Mouse (Mus musculus) lung, embryonic 15.5 days (tissue): Measurements from ENCODE around the gene Calu. TPM values are rescaled to one million over a fixed set of nuclear protein-coding genes. Genes with fewer than 3 reads are reported as not detected.

ENCODE experiments used
- microRNA-seq: library from miRNA; unstranded; fragments of <30 nt; microRNA quantifications from one replicate; pipeline ENCODE4, GENCODE M21; 2016
- polyA plus RNA-seq: library from polyadenylated mRNA; unstranded; fragments of >200 nt; fragmentation: Nextera tagmentation; extraction: Ambion mirVana; gene quantifications from 2 replicates; pipeline ENCODE4 v1.2.1, GENCODE M21; 2015

Calu gene
- polyA plus RNA-seq, 1 experiment from 2014 or later = 444 TPM

Small RNA genes lying within 50 kb of the gene (microRNA-seq; reads per million reads assigned to microRNA genes)
- gene Gm26220 (not detected), gene Gm44354 (not detected)

Other genes starting within 250 kb of the Calu start
- gene Rbm28, start 183.1 kb upstream of the Calu start, polyA plus RNA-seq = 32.8 and 35.0 TPM in 2 replicates
- gene Prrt4, start 168.5 kb upstream of the Calu start, polyA plus RNA-seq = 0.78 and 0.87 TPM in 2 replicates
- gene Impdh1, start 131.7 kb upstream of the Calu start, polyA plus RNA-seq = 48.0 and 51.8 TPM in 2 replicates
- gene Hilpda, start 75.6 kb upstream of the Calu start, polyA plus RNA-seq = 45.6 and 46.2 TPM in 2 replicates
- gene Fam71f2, start 68.5 kb upstream of the Calu start, polyA plus RNA-seq = 0.51 and 0.68 TPM in 2 replicates
- 0.11 TPM in 1 of 2 replicates, not detected in the other for gene Fam71f1, start 28.9 kb upstream of the Calu start, polyA plus RNA-seq
- 0.44 and 0.77 TPM in 2 replicates for gene Opn1sw, start 40.4 kb downstream of the Calu start, polyA plus RNA-seq
- 7.8 and 9.1 TPM in 2 replicates for gene Ccdc136, start 48.2 kb downstream of the Calu start, polyA plus RNA-seq
- 5.8 and 6.7 TPM in 2 replicates for gene Flnc, start 85.2 kb downstream of the Calu start, polyA plus RNA-seq
- gene Atp6v1f, start 119.6 kb downstream of the Calu start, polyA plus RNA-seq = 201 and 209 TPM in 2 replicates
- gene Atp6v1fnb, start 123.4 kb downstream of the Calu start, polyA plus RNA-seq = not detected in 2 replicates
- gene Kcp, start 159.9 kb downstream of the Calu start, polyA plus RNA-seq = 14.0 and 14.1 TPM in 2 replicates
- 4.4 and 6.2 TPM in 2 replicates for gene Irf5, start 178.6 kb downstream of the Calu start, polyA plus RNA-seq